Mouse (Mus musculus) left cerebral cortex, adult 18-20 months (tissue): ENCODE measurements around the gene Ugt1a7c. TPM values are rescaled to one million over a fixed set of nuclear protein-coding genes. Genes with fewer than 3 reads are reported as not detected.

Experiments used
- DNase-seq, 2 experiments: peaks; one replicate each; pipeline ENCODE4 v3.0.0; 2021 to 2022; ENCODE audit warnings: low spot score in 2 of 2, mixed read lengths in 1 of 2
- total RNA-seq, 2 experiments: library from RNA; stranded (reverse); gene quantifications; 2 replicates each; pipeline ENCODE4 v1.2.3; 2021

Gene Ugt1a7c
- total RNA-seq, 2 experiments from 2014 or later = 0.21 to 0.44 TPM

- no peak for DNase-seq
Measured at GRCm38 (mm10) chr1:88235046-88235893, 140.4 kb downstream of the Ugt1a7c start.

GRCm38 (mm10) chr1:88235894-88236415 is 141.1 kb downstream of the Ugt1a7c start:
- no peak for DNase-seq

- no peak for DNase-seq
Measured at GRCm38 (mm10) chr1:88237311-88237710, 142.4 kb downstream of the Ugt1a7c start.

GRCm38 (mm10) chr1:88238771-88239170 is 143.9 kb downstream of the Ugt1a7c start:
- no peak for DNase-seq

- no peak for DNase-seq
Measured at GRCm38 (mm10) chr1:88240072-88240471, 145.2 kb downstream of the Ugt1a7c start.

GRCm38 (mm10) chr1:88240579-88240978 is 145.7 kb downstream of the Ugt1a7c start:
- DNase-seq = no peak

- no peak for DNase-seq
Measured at GRCm38 (mm10) chr1:88243861-88244260, 149.0 kb downstream of the Ugt1a7c start.

GRCm38 (mm10) chr1:88245881-88246280 is 151.0 kb downstream of the Ugt1a7c start:
- no peak for DNase-seq

GRCm38 (mm10) chr1:88246386-88246785 is 151.5 kb downstream of the Ugt1a7c start:
- no peak for DNase-seq

GRCm38 (mm10) chr1:88247660-88248059 is 152.8 kb downstream of the Ugt1a7c start:
- DNase-seq = no peak

GRCm38 (mm10) chr1:88248658-88249057 is 153.8 kb downstream of the Ugt1a7c start:
- no peak for DNase-seq

- DNase-seq = no peak
Measured at GRCm38 (mm10) chr1:88249596-88249995, 154.7 kb downstream of the Ugt1a7c start.

GRCm38 (mm10) chr1:88250023-88250422 is 155.2 kb downstream of the Ugt1a7c start:
- DNase-seq = no peak

- DNase-seq = no peak
Measured at GRCm38 (mm10) chr1:88253106-88253505, 158.2 kb downstream of the Ugt1a7c start.

GRCm38 (mm10) chr1:88253540-88253939 is 158.7 kb downstream of the Ugt1a7c start:
- DNase-seq = no peak

GRCm38 (mm10) chr1:88254793-88255465 is 160.1 kb downstream of the Ugt1a7c start:
- DNase-seq = no peak

- DNase-seq = no peak
Measured at GRCm38 (mm10) chr1:88255466-88255857, 160.6 kb downstream of the Ugt1a7c start.

GRCm38 (mm10) chr1:88255989-88256754 is 161.3 kb downstream of the Ugt1a7c start:
- DNase-seq = no peak

- no peak for DNase-seq
Measured at GRCm38 (mm10) chr1:88256886-88257663, 162.2 kb downstream of the Ugt1a7c start.

GRCm38 (mm10) chr1:88257681-88258080 is 162.8 kb downstream of the Ugt1a7c start:
- no peak for DNase-seq

- DNase-seq = no peak
Measured at GRCm38 (mm10) chr1:88258361-88258760, 163.5 kb downstream of the Ugt1a7c start.
